Mouse (Mus musculus) kidney, postnatal 14 days (tissue): ENCODE data around the gene Nup37.

Experiments used
- DNase-seq: peaks from one replicate; pipeline ENCODE4 v3.0.0; 2022; ENCODE audit warnings: mixed read lengths

Nup37 gene

GRCm38 (mm10) chr10:88146707-88147477 is at the start of gene Nup37, which contains the start of gene Parpbp:
Gene Nup37, plus strand, starts transcription at chr10:88146992.
Gene Parpbp, minus strand, starts transcription at chr10:88146941.
- peak; percentile 90 for DNase-seq

GRCm38 (mm10) chr10:88106169-88106568 is 40.6 kb upstream of the Nup37 start:
- DNase-seq = no peak

- DNase-seq = no peak
Measured at GRCm38 (mm10) chr10:88113290-88113689, 33.5 kb upstream of the Nup37 start.

GRCm38 (mm10) chr10:88119721-88120120 is 27.1 kb upstream of the Nup37 start:
- no peak for DNase-seq

- DNase-seq = no peak
Measured at GRCm38 (mm10) chr10:88135630-88136029, 11.2 kb upstream of the Nup37 start.

- no peak for DNase-seq
Measured at GRCm38 (mm10) chr10:88146187-88146586, 605 bp upstream of the Nup37 start.

GRCm38 (mm10) chr10:88150381-88150780 is 3.6 kb downstream of the Nup37 start:
- DNase-seq = no peak

GRCm38 (mm10) chr10:88151658-88152057 is 4.9 kb downstream of the Nup37 start:
- DNase-seq = no peak

- DNase-seq = no peak
Measured at GRCm38 (mm10) chr10:88162096-88162495, 15.3 kb downstream of the Nup37 start.

GRCm38 (mm10) chr10:88162676-88163075 is 15.9 kb downstream of the Nup37 start:
- DNase-seq = no peak

- no peak for DNase-seq
Measured at GRCm38 (mm10) chr10:88166158-88166557, 19.4 kb downstream of the Nup37 start.

GRCm38 (mm10) chr10:88167438-88168077 is 20.8 kb downstream of the Nup37 start:
- DNase-seq = no peak

GRCm38 (mm10) chr10:88200541-88200940 is 53.7 kb downstream of the Nup37 start:
- no peak for DNase-seq

- DNase-seq = peak; percentile 94
Measured at GRCm38 (mm10) chr10:88200951-88201638, 54.3 kb downstream of the Nup37 start, which contains the start of gene Washc3. Gene Washc3, plus strand, starts transcription at chr10:88201093.

GRCm38 (mm10) chr10:88201650-88202049 is 54.9 kb downstream of the Nup37 start:
- no peak for DNase-seq

GRCm38 (mm10) chr10:88202581-88202980 is 55.8 kb downstream of the Nup37 start:
- no peak for DNase-seq

- no peak for DNase-seq
Measured at GRCm38 (mm10) chr10:88203236-88203635, 56.4 kb downstream of the Nup37 start.

- no peak for DNase-seq
Measured at GRCm38 (mm10) chr10:88212644-88213043, 65.9 kb downstream of the Nup37 start.

- no peak for DNase-seq
Measured at GRCm38 (mm10) chr10:88214800-88215514, 68.2 kb downstream of the Nup37 start.

GRCm38 (mm10) chr10:88218161-88218560 is 71.4 kb downstream of the Nup37 start:
- DNase-seq = no peak

- no peak for DNase-seq
Measured at GRCm38 (mm10) chr10:88221718-88222117, 74.9 kb downstream of the Nup37 start.

- DNase-seq = no peak
Measured at GRCm38 (mm10) chr10:88225421-88225820, 78.6 kb downstream of the Nup37 start.

- no peak for DNase-seq
Measured at GRCm38 (mm10) chr10:88227962-88228361, 81.2 kb downstream of the Nup37 start.
